Mouse (Mus musculus) bone marrow, adult 2 months (tissue): Measurements from ENCODE around the gene Iqck.

Source experiments
- CTCF ChIP-seq: fragments of 200-500 bp; IDR thresholded peaks from 2 replicates; pipeline ENCODE4 v1.5.1; 2011; ENCODE audit warnings: low read length, control low read depth; ENCODE audit not compliant: control insufficient read depth, insufficient read depth
- POLR2A ChIP-seq: fragments of 200-500 bp; IDR thresholded peaks from 2 replicates; pipeline ENCODE4 v1.6.1; 2011; ENCODE audit warnings: low read depth, mild to moderate bottlenecking, control low read depth, low read length, borderline replicate concordance; ENCODE audit not compliant: control insufficient read depth

GRCm38 (mm10) chr7:118904530-118904929 lies 49.0 kb downstream of the Iqck start:
- TF ChIP-seq CTCF (no peak), POLR2A (no peak)
